Mouse (Mus musculus) bone marrow, adult 2 months (tissue): ENCODE measurements around the gene Gm14393. TPM values are rescaled to one million over a fixed set of nuclear protein-coding genes. Genes with fewer than 3 reads are reported as not detected.
"Not testable (repeated sequence)": the region's sequence is repeated elsewhere in the genome, so short reads cannot be mapped to it uniquely, and the experiment has no call there.

ENCODE experiments used
- H3K27ac ChIP-seq: fragments of 200-500 bp; 2 replicates; pipeline ENCODE4 v1.5.1; 2012; ENCODE audit warnings: low read depth, mild to moderate bottlenecking, control low read depth, inconsistent platforms, low read length; ENCODE audit not compliant: control insufficient read depth, poor library complexity, insufficient read depth
- H3K4me1 ChIP-seq: fragments of 200-500 bp; 2 replicates; pipeline ENCODE4 v1.6.1; 2011; ENCODE audit warnings: low read length; ENCODE audit not compliant: control insufficient read depth, insufficient read depth
- H3K4me3 ChIP-seq: fragments of 200-500 bp; replicated peaks from 2 replicates; pipeline ENCODE3; 2011; ENCODE audit warnings: mild to moderate bottlenecking, low read depth, low read length, control low read depth; ENCODE audit not compliant: control insufficient read depth
- WGBS: fragments of 180-500 bp; shearing (Covaris S2); methylation state at CpG from one replicate; pipeline ENCODE4 v1.1.7; 2018; 5-methylcytosine and 5-hydroxymethylcytosine counted together
- polyA plus RNA-seq: library from polyadenylated mRNA; stranded (reverse); fragments of >200 nt; gene quantifications from 2 replicates; pipeline ENCODE4 v1.2.4, GENCODE M21; 2011; ENCODE audit warnings: low replicate concordance; ENCODE audit not compliant: missing spikeins, insufficient read depth, insufficient read length

Gm14393 gene
- not detected in 2 replicates for polyA plus RNA-seq

- not testable (repeated sequence) for H3K4me3 ChIP-seq, H3K27ac ChIP-seq, H3K4me1 ChIP-seq
- 59% methylated on average over 1 of the region's 1 CpGs for WGBS
Observed at GRCm38 (mm10) chr2:175067681-175068261, at the start of gene Gm14393. TSS of gene Gm14393 (minus strand) at chr2:175067781.

GRCm38 (mm10) chr2:175044268-175044667, 23.3 kb downstream of the Gm14393 start:
- not testable (repeated sequence) for H3K4me3 ChIP-seq, H3K27ac ChIP-seq, H3K4me1 ChIP-seq
- WGBS, result 90% methylated on average over 27 of the region's 27 CpGs

Other genes starting within 250 kb of the Gm14393 start
- not detected in 2 replicates for gene Gm14444, start 57.5 kb downstream of the Gm14393 start, polyA plus RNA-seq
- gene Gm14399, start 74.2 kb upstream of the Gm14393 start, polyA plus RNA-seq, result 0.52 and 11.1 TPM in 2 replicates
- gene Gm14443, start 108.1 kb upstream of the Gm14393 start, polyA plus RNA-seq, result 0.66 and 1.0 TPM in 2 replicates
- 1.1 TPM in 2 replicates for gene Gm14391, start 139.1 kb upstream of the Gm14393 start, polyA plus RNA-seq
- gene Gm14440, start 207.3 kb upstream of the Gm14393 start, polyA plus RNA-seq, result 0.62 TPM in 1 of 2 replicates, not detected in the other